Mouse (Mus musculus): ENCODE results near the gene Ctnnbip1. TPM values are rescaled to one million over a fixed set of nuclear protein-coding genes. Genes with fewer than 3 reads are reported as not detected.
A peak's percentile ranks its signal among the peaks of the same experiment; 100 is the strongest.

Ctnnbip1 gene
- polyA plus RNA-seq, 1 experiment from 2014 or later: 40.1 TPM

DNA sequence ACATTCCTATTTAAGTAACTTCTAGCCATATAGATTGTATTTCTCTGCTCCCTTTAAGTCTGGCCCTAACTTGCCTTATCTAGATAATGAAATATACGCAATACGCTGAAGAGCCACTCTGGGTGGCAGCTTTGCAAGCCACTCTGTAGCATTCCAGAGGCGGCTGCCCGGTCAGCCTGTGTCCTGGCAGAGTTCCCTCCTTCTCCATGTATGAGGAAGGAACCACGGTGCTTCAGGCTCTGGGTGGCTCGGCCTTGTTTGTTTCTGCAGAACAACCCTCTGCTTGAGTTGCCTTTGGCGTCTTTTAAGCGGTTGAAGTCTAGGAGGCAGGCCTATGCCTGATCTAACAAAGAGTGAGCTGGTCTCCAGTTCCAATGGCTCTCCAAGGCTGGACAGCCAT lies 54.8 kb downstream of the Ctnnbip1 start:
- Histone ChIP-seq H3K4me1 (ENCODE audit: insufficient read depth, low read depth, low read length) (peaks cover 19% of the 10 kb centered on the region; the same call in 1 of the 2 replicates), H3K36me3 (ENCODE audit: insufficient read depth, low read length) (no peaks in the 10 kb centered on the region), H3K9ac (replicated peaks; ENCODE audit: low read depth) (no peak overlapping the region), H3K4me2 (replicated peaks; ENCODE audit: low read depth, low read length) (no peak overlapping the region), H3K27ac (ENCODE audit: low read length) (peak overlapping the region; percentile 94), H3K9me3 (ENCODE audit: low read length) (no peaks in the 10 kb centered on the region), H3K27me3 (replicated peaks; ENCODE audit: insufficient read depth, low read length) (no peaks in the 10 kb centered on the region), H3K4me3 (ENCODE audit: low read depth, low read length) (no peak overlapping the region)
- WGBS: 26% methylated on average over 8 of the region's 8 CpGs
- ATAC-seq (peak; percentile 85), DNase-seq (ENCODE audit: low spot score) (peak; percentile 95)
- TF ChIP-seq CTCF (IDR thresholded peaks at IDR 0.05) (no peak), EP300 (IDR thresholded peaks at IDR 0.05) (peak; percentile 86)

DNA sequence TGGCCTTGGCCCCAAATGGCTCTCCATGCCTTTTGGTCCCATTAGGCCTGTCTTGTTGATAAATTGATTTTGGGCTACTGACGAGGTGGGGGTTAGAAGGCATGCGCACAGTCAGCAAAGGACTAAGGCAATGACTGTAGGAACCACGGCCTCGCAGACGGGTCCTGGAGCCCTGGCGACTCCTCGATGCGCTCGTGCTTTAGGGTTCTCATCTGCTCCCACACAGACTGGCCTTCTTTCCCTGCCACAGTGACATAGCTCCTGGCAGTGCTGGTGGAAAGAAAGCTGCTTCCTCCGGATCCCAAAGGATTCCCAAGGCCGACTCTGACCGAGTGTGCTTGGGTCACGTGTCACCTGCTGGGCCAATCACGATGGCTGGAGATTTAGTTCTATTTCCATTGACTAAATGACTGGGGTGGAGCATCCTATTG lies 56.4 kb downstream of the Ctnnbip1 start:
- DNase-seq (ENCODE audit: low spot score) (no peak), ATAC-seq (no peak)
- Histone ChIP-seq H3K27ac (ENCODE audit: low read length) (no peak overlapping the region), H3K36me3 (ENCODE audit: insufficient read depth, low read length) (no peaks in the 10 kb centered on the region), H3K9ac (replicated peaks; ENCODE audit: low read depth) (no peak overlapping the region), H3K9me3 (ENCODE audit: low read length) (no peaks in the 10 kb centered on the region), H3K27me3 (replicated peaks; ENCODE audit: insufficient read depth, low read length) (no peaks in the 10 kb centered on the region), H3K4me2 (replicated peaks; ENCODE audit: low read depth, low read length) (no peak overlapping the region), H3K4me3 (ENCODE audit: low read depth, low read length) (no peak overlapping the region), H3K4me1 (ENCODE audit: insufficient read depth, low read depth, low read length) (peaks cover 19% of the 10 kb centered on the region; the same call in 1 of the 2 replicates)
- TF ChIP-seq EP300 (IDR thresholded peaks at IDR 0.05) (no peak), CTCF (IDR thresholded peaks at IDR 0.05) (no peak)
- 70% methylated on average over 14 of the region's 14 CpGs for WGBS

DNA sequence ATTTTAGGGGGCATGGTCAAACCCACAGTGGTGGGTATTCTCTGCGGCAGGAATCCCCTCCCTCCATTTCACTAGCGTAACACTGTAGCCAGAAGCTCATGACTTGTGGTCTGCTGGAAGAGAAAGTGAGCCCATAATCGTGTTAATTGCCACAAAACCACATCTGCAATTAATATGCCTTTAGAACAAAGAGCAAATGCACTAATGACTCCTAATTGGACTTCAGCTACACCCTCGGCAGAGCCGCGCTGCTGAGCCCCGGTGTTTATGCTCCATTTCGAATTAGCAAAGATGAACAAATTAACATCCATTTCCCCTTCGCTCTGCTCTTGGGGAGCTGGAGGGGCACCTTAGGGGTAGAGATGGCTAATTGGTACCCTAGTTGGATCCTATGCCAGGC lies 58.0 kb downstream of the Ctnnbip1 start:
- no peaks in the 10 kb centered on the region for H3K9me3 ChIP-seq (ENCODE audit: low read length)
- no peak overlapping the region for H3K4me2 ChIP-seq (replicated peaks; ENCODE audit: low read depth, low read length)
- no peak overlapping the region for H3K27ac ChIP-seq (ENCODE audit: low read length)
- TF ChIP-seq EP300 (IDR thresholded peaks at IDR 0.05) (no peak), CTCF (IDR thresholded peaks at IDR 0.05) (no peak)
- H3K4me3 ChIP-seq (ENCODE audit: low read depth, low read length): no peak overlapping the region
- WGBS: 83% methylated on average over 9 of the region's 9 CpGs
- DNase-seq (ENCODE audit: low spot score) (no peak), ATAC-seq (no peak)
- no peaks in the 10 kb centered on the region for H3K27me3 ChIP-seq (replicated peaks; ENCODE audit: insufficient read depth, low read length)
- no peaks in the 10 kb centered on the region for H3K36me3 ChIP-seq (ENCODE audit: insufficient read depth, low read length)
- no peak overlapping the region for H3K9ac ChIP-seq (replicated peaks; ENCODE audit: low read depth)
- peaks cover 13% of the 10 kb centered on the region; the same call in 1 of the 2 replicates for H3K4me1 ChIP-seq (ENCODE audit: insufficient read depth, low read depth, low read length)

DNA sequence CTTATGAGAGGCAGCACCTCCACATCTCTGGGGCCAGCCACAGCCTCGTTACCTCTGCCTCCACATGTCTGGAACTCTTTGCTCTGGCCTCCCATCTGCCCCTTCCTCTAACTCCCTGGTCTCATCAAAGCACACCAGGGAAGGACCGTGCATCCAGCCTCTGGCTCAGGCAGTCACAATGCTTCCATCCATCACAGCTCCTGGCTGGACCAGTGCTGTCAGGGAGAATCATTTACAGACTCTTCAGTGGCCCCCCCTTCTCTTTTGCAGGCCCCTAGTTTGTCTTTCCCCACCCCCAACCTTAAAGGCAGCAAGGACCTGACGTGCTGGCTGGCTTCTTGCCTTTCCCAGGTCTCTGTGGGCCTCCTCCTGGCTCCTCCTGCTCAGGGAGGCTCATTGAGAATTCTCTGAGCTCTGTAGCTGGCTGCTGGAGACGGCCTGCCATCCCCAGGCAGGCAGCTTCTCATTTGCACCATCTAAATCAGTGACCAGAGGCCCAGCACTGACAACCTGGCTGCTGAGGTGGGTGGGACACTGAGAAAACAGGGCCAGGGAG lies 59.0 kb downstream of the Ctnnbip1 start:
- no peak overlapping the region for H3K9ac ChIP-seq (replicated peaks; ENCODE audit: low read depth)
- peaks cover 6% of the 10 kb centered on the region; the same call in 1 of the 2 replicates for H3K4me1 ChIP-seq (ENCODE audit: insufficient read depth, low read depth, low read length)
- H3K27ac ChIP-seq (ENCODE audit: low read length): no peak overlapping the region
- H3K4me2 ChIP-seq (replicated peaks; ENCODE audit: low read depth, low read length): no peak overlapping the region
- TF ChIP-seq EP300 (IDR thresholded peaks at IDR 0.05): no peak
- TF ChIP-seq CTCF (IDR thresholded peaks at IDR 0.05): no peak
- H3K27me3 ChIP-seq (replicated peaks; ENCODE audit: insufficient read depth, low read length): no peaks in the 10 kb centered on the region
- H3K9me3 ChIP-seq (ENCODE audit: low read length): no peaks in the 10 kb centered on the region
- WGBS: 22% methylated on average over 4 of the region's 4 CpGs
- DNase-seq (ENCODE audit: low spot score) (no peak), ATAC-seq (no peak)
- H3K4me3 ChIP-seq (ENCODE audit: low read depth, low read length): no peak overlapping the region
- H3K36me3 ChIP-seq (ENCODE audit: insufficient read depth, low read length): no peaks in the 10 kb centered on the region

DNA sequence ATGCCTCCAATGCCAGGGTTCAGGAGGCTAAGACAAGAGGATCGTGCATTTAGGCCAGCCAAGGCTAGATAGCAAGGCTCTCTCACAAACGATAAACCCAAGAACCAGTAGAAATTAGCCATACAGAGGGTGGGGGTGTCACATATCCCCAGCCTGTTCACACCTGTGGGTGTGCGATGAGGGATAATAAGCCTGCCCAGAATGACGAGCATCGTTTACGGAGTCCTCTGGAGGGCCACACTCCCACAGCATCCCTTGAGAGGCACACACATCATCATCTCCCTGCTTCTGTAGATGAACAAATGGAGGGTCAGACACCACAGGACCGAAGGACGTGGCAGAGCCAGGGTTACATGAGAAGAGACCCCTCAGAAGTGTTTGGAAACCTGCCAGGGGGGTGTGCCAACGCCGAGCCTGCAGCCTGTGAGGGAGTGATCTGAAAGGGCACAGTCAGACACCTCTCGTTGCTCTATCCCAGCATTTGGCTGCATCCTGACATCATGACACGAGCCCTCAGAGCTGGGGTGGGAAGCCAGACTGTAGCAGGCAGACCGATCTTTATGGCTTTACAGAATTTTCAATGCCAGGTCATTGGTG lies 60.1 kb downstream of the Ctnnbip1 start:
- DNase-seq (ENCODE audit: low spot score) (no peak), ATAC-seq (no peak)
- no peak overlapping the region for H3K9ac ChIP-seq (replicated peaks; ENCODE audit: low read depth)
- H3K27me3 ChIP-seq (replicated peaks; ENCODE audit: insufficient read depth, low read length): no peaks in the 10 kb centered on the region
- WGBS: 51% methylated on average over 13 of the region's 13 CpGs
- no peaks in the 10 kb centered on the region for H3K9me3 ChIP-seq (ENCODE audit: low read length)
- no peak overlapping the region for H3K4me3 ChIP-seq (ENCODE audit: low read depth, low read length)
- no peak overlapping the region for H3K4me2 ChIP-seq (replicated peaks; ENCODE audit: low read depth, low read length)
- H3K27ac ChIP-seq (ENCODE audit: low read length): no peak overlapping the region
- TF ChIP-seq EP300 (IDR thresholded peaks at IDR 0.05): no peak
- TF ChIP-seq CTCF (IDR thresholded peaks at IDR 0.05): no peak
- H3K36me3 ChIP-seq (ENCODE audit: insufficient read depth, low read length): no peaks in the 10 kb centered on the region
- H3K4me1 ChIP-seq (ENCODE audit: insufficient read depth, low read depth, low read length): 0 out of 2 replicates have a peak, but pooled peaks cover under 1% of the 10 kb centered on the region

DNA sequence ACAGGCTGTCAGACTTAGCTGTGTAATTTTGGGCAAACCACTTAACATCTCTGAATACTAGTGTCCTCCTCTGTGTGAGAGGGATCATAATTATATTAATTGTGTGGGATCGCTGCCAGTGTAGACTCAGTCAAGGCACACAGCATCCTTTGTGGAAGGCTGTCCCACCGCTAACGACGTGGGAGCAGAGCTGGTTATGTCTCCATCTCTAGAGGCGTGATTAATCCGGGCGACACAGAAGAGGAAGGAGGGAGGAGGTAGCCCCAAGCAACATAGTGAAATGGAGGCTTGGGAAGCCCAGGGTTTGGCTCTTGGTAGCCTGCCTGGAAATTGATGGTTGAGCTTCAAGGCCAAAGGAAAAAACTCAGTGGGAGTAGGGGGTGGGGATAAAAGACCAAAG lies 60.8 kb downstream of the Ctnnbip1 start:
- TF ChIP-seq EP300 (IDR thresholded peaks at IDR 0.05) (no peak), CTCF (IDR thresholded peaks at IDR 0.05) (no peak)
- no peaks in the 10 kb centered on the region for H3K36me3 ChIP-seq (ENCODE audit: insufficient read depth, low read length)
- DNase-seq (ENCODE audit: low spot score) (no peak), ATAC-seq (no peak)
- H3K4me2 ChIP-seq (replicated peaks; ENCODE audit: low read depth, low read length): no peak overlapping the region
- H3K27ac ChIP-seq (ENCODE audit: low read length): no peak overlapping the region
- no peaks in the 10 kb centered on the region for H3K27me3 ChIP-seq (replicated peaks; ENCODE audit: insufficient read depth, low read length)
- no peak overlapping the region for H3K9ac ChIP-seq (replicated peaks; ENCODE audit: low read depth)
- no peaks in the 10 kb centered on the region for H3K9me3 ChIP-seq (ENCODE audit: low read length)
- 43% methylated on average over 7 of the region's 7 CpGs for WGBS
- no peak overlapping the region for H3K4me3 ChIP-seq (ENCODE audit: low read depth, low read length)
- no peaks in the 10 kb centered on the region for H3K4me1 ChIP-seq (ENCODE audit: insufficient read depth, low read depth, low read length)
